Mouse (Mus musculus) hindbrain, postnatal 0 days (tissue): ENCODE results near the gene Adgrb3. TPM values are rescaled to one million over a fixed set of nuclear protein-coding genes. Genes with fewer than 3 reads are reported as not detected.
A peak's percentile ranks its signal among the peaks of the same experiment; 100 is the strongest.

Source experiments
- ATAC-seq: fragments of 200-750 bp; cut with Nextera tagmentation; 2 replicates; pipeline ENCODE4 v1.8.0; 2017; ENCODE audit warnings: mild to moderate bottlenecking, moderate TSS enrichment, moderate library complexity
- DNase-seq: peaks from one replicate; pipeline ENCODE4 v3.0.0-alpha.2; 2015; ENCODE audit warnings: low spot score
- H3K27ac ChIP-seq: fragments of 300-500 bp; sonication (generic); 2 replicates; pipeline ENCODE4 v1.5.1; 2014; ENCODE audit warnings: mild to moderate bottlenecking
- H3K27me3 ChIP-seq: fragments of 300-500 bp; sonication (generic); 2 replicates; pipeline ENCODE4 v1.6.1; 2014; ENCODE audit warnings: low read length, mixed read lengths; ENCODE audit not compliant: insufficient read depth
- H3K36me3 ChIP-seq: fragments of 300-500 bp; sonication (generic); 2 replicates; pipeline ENCODE4 v1.6.1; 2014; ENCODE audit warnings: low read length, mixed read lengths; ENCODE audit not compliant: insufficient read depth
- H3K4me1 ChIP-seq: fragments of 300-500 bp; sonication (generic); 2 replicates; pipeline ENCODE4 v1.6.1; 2014; ENCODE audit warnings: antibody characterized with exemption, low read length, mixed read lengths; ENCODE audit not compliant: insufficient read depth
- H3K4me2 ChIP-seq: fragments of 300-500 bp; sonication (generic); 2 replicates; pipeline ENCODE4 v1.6.1; 2014; ENCODE audit warnings: low read depth, mild to moderate bottlenecking, low read length, moderate library complexity, mixed read lengths
- H3K4me3 ChIP-seq: fragments of 300-500 bp; sonication (generic); 2 replicates; pipeline ENCODE4 v1.5.1; 2014; ENCODE audit warnings: low read length
- H3K9ac ChIP-seq: fragments of 300-500 bp; sonication (generic); replicated peaks from 2 replicates; pipeline ENCODE4 v1.6.1; 2014; ENCODE audit warnings: mild to moderate bottlenecking, low read length, moderate library complexity, mixed read lengths
- H3K9me3 ChIP-seq: fragments of 300-500 bp; sonication (generic); 2 replicates; pipeline ENCODE4 v1.6.1; 2016; ENCODE audit warnings: low read length, mixed read lengths
- CTCF ChIP-seq: IDR thresholded peaks from 2 replicates; pipeline ENCODE4 v1.5.1; 2016; ENCODE audit warnings: antibody characterized with exemption, control low read depth, low read depth
- WGBS: fragments of 180-500 bp; shearing (Covaris S2); extraction: QIAGEN DNeasy Blood & Tissue Kit; methylation state at CpG from one replicate; pipeline ENCODE4 v1.1.7; 2014; 5-methylcytosine and 5-hydroxymethylcytosine counted together
- polyA plus RNA-seq: library from polyadenylated mRNA; unstranded; fragments of >200 nt; fragmentation: Nextera tagmentation; extraction: Ambion mirVana; gene quantifications from 2 replicates; pipeline ENCODE4 v1.2.1, GENCODE M21; 2015
- total RNA-seq: library from RNA; depleted of rRNA; stranded (reverse); fragments of >200 nt; gene quantifications from 2 replicates; pipeline ENCODE4 v1.2.3, GENCODE M21; 2014

Gene Adgrb3
- total and polyA plus RNA-seq, 2 experiments from 2014 or later: 46.5 to 74.6 TPM

DNA sequence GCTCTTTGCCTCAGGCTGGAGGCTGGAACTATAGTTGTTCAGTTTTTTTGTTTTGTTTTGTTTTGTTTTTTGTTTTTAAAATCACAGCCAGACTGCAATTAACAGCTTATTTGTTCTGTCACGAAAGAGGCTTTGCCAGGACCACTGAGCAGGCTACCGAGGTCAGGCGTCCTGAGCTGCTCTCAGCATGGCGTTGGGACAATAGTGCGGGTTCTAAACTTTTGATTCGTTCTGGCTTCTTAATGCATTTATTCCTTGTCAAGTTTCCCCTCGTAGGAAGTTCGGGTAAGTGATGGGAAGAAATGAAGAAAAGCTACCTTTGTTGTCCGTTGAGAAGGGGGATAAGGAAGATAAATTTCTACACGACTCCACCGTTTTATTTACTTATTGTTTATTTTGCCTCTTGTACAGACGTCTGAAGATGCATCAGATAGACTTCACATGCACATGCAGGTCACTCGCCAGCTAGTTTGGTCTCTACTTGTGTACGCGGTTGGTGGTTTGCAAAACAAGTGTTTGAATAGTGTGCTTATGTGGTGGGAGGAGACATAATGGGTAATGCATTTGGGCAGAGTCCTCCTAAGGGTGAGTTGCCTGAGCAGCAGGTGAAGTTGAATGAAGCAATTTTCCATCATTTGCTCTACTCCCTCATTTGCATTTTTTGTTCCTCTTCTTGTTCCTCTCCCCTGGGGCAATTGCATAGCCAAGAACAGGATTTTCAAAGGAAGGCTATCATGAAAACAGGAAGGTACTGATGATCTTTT, 1.4 kb upstream of the Adgrb3 start:
- H3K27ac ChIP-seq: peak overlapping the region; percentile 87
- H3K27me3 ChIP-seq: no peaks in the 10 kb centered on the region
- TF ChIP-seq CTCF: peak; percentile 24; the same call in 1 of the 2 replicates
- peak overlapping the region; percentile 72 for H3K9ac ChIP-seq
- H3K4me2 ChIP-seq: peak overlapping the region; percentile 57
- ATAC-seq: no peak
- H3K4me3 ChIP-seq: peak overlapping the region; percentile 75
- peak; percentile 53 for DNase-seq
- no peaks in the 10 kb centered on the region for H3K9me3 ChIP-seq
- no peaks in the 10 kb centered on the region for H3K36me3 ChIP-seq
- 0 out of 2 replicates have a peak, but pooled peaks cover 3% of the 10 kb centered on the region for H3K4me1 ChIP-seq
- WGBS: under 1% methylated on average over 15 of the region's 15 CpGs

GRCm38 (mm10) chr1:25829921-25830751, 629 bp upstream of the Adgrb3 start:
- H3K36me3 ChIP-seq: no peaks in the 10 kb centered on the region
- H3K4me2 ChIP-seq: peak overlapping the region; percentile 57
- H3K27ac ChIP-seq: peak overlapping the region; percentile 87
- ATAC-seq (peak; percentile 89), DNase-seq (peak; percentile 92)
- H3K27me3 ChIP-seq: no peaks in the 10 kb centered on the region
- peaks cover 3% of the 10 kb centered on the region; the same call in 1 of the 2 replicates for H3K4me1 ChIP-seq
- H3K9me3 ChIP-seq: no peaks in the 10 kb centered on the region
- H3K4me3 ChIP-seq: peak overlapping the region; percentile 75
- 0 out of 2 replicates have a peak, but pooled peaks have one; percentile 6 for TF ChIP-seq CTCF
- H3K9ac ChIP-seq: peak overlapping the region; percentile 72
- 2% methylated on average over 71 of the region's 99 CpGs for WGBS

GRCm38 (mm10) chr1:25828071-25828755, 1.3 kb downstream of the Adgrb3 start:
- ATAC-seq: no peak
- Histone ChIP-seq H3K36me3 (no peaks in the 10 kb centered on the region), H3K4me3 (peak overlapping the region; percentile 75), H3K27me3 (no peaks in the 10 kb centered on the region), H3K4me2 (peak overlapping the region; percentile 57), H3K9ac (peak overlapping the region; percentile 72), H3K9me3 (no peaks in the 10 kb centered on the region), H3K27ac (peak overlapping the region; percentile 87), H3K4me1 (peaks cover 3% of the 10 kb centered on the region; the same call in 1 of the 2 replicates)
- peak; percentile 53 for DNase-seq
- TF ChIP-seq CTCF: no peak
- 22% methylated on average over 9 of the region's 9 CpGs for WGBS

DNA sequence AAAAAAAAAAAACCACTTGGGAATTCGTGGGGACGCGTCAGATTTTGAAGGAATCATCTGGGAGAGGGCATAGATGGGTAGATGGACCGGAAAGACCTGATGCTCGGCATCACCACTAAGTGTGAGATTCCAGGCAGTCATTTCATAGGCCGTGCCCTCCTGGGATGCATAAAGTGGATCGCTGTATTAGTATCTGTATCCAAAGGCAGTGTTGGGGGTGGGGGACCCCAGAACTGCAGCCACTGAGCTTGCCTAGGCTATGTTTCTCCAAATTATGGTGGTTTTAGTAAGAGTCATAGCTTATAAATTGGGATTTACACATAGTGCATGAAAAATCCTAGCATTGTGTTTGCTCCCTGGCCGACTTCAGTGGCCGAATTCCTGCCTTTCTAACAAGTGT, 2.1 kb downstream of the Adgrb3 start:
- no peaks in the 10 kb centered on the region for H3K36me3 ChIP-seq
- peak overlapping the region; percentile 33 for H3K9ac ChIP-seq
- peaks cover 3% of the 10 kb centered on the region; the same call in 1 of the 2 replicates for H3K4me1 ChIP-seq
- no peaks in the 10 kb centered on the region for H3K9me3 ChIP-seq
- 20% methylated on average over 9 of the region's 9 CpGs for WGBS
- no peak for TF ChIP-seq CTCF
- H3K4me2 ChIP-seq: peak overlapping the region; percentile 57
- H3K27ac ChIP-seq: peak overlapping the region; percentile 64
- DNase-seq (peak; percentile 36), ATAC-seq (no peak)
- peak overlapping the region; percentile 75 for H3K4me3 ChIP-seq
- no peaks in the 10 kb centered on the region for H3K27me3 ChIP-seq

DNA sequence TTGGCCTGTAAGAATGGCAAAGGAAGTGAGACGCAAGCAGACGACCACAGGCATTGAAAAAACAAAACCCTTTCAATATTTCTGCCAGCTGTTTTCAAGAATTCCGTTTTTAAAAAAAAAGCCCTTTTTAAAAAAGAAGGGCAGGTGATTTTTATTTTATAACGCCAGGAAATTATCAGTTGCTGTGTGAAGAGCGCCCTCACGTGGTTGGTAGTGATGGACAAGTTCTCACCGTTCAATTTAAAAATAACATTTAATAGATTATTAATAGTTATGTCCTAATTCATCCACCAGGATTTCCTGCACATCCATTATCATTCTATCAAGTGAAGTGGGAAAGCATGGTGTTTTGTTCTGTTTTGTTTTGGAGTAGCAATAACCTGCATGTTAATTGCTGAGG, 2.7 kb downstream of the Adgrb3 start:
- Histone ChIP-seq H3K9me3 (no peaks in the 10 kb centered on the region), H3K9ac (peak overlapping the region; percentile 33), H3K36me3 (no peaks in the 10 kb centered on the region), H3K4me1 (peaks cover 3% of the 10 kb centered on the region; the same call in 1 of the 2 replicates), H3K27me3 (no peaks in the 10 kb centered on the region), H3K27ac (peak overlapping the region; percentile 64; the same call in 1 of the 2 replicates), H3K4me3 (peak overlapping the region; percentile 75), H3K4me2 (peak overlapping the region; percentile 57)
- ATAC-seq (no peak), DNase-seq (peak; percentile 86)
- peak; percentile 75 for TF ChIP-seq CTCF
- 5% methylated on average over 7 of the region's 7 CpGs for WGBS

DNA sequence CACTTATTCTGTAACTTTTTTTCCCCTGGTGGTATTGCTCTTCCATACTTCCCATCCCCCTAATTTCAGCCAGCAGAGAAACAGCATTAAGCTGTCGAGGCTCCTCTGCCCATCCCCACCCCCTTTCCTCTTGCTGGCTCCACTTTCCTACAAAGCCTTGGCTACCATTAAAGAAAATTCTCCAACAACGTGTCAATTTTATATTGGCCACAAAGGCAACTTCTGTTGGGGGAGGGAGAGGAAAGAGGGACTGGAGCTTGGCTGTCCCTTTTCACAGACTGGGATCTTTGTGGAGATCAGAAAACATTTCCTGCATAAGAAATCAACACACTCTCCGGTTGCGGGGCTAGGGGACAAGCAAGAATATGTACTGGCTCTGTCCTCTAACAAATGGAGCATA, 4.9 kb downstream of the Adgrb3 start:
- WGBS: 20% methylated on average over 4 of the region's 4 CpGs
- H3K27ac ChIP-seq: peak overlapping the region; percentile 52
- TF ChIP-seq CTCF: no peak
- peak overlapping the region; percentile 75 for H3K4me3 ChIP-seq
- peaks cover 3% of the 10 kb centered on the region; the same call in 1 of the 2 replicates for H3K4me1 ChIP-seq
- peak overlapping the region; percentile 57 for H3K4me2 ChIP-seq
- peak; percentile 52 for ATAC-seq
- no peaks in the 10 kb centered on the region for H3K9me3 ChIP-seq
- DNase-seq: peak; percentile 59
- no peaks in the 10 kb centered on the region for H3K27me3 ChIP-seq
- peak overlapping the region; percentile 6; the same call in 1 of the 2 replicates for H3K9ac ChIP-seq
- no peaks in the 10 kb centered on the region for H3K36me3 ChIP-seq
